Mouse (Mus musculus): ENCODE results near the gene Clec4a4. TPM values are rescaled to one million over a fixed set of nuclear protein-coding genes. Genes with fewer than 3 reads are reported as not detected.
"Not testable (repeated sequence)": the region's sequence is repeated elsewhere in the genome, so short reads cannot be mapped to it uniquely, and the experiment has no call there.

Gene Clec4a4
- polyA plus RNA-seq (2015; fragmentation: Nextera tagmentation; extraction: Ambion mirVana) = not detected in 2 replicates

- no peak within 1 kb of the TSS for H3K4me2 ChIP-seq
- no peaks in the 10 kb centered on the region for H3K36me3 ChIP-seq
- no peak within 1 kb of the TSS for H3K27ac ChIP-seq
- H3K4me1 ChIP-seq = no peaks in the 10 kb centered on the region
- no peak within 1 kb of the TSS for H3K9ac ChIP-seq
- H3K27me3 ChIP-seq = no peaks in the 10 kb centered on the region
- 84% methylated on average over 6 of the region's 6 CpGs for WGBS
- no peak for ATAC-seq (ENCODE audit: insufficient number of reproducible peaks, low FRiP score, low TSS enrichment, low read depth)
- H3K9me3 ChIP-seq = no peaks in the 10 kb centered on the region
- H3K4me3 ChIP-seq = no peak within 1 kb of the TSS
Measured at GRCm38 (mm10) chr6:122989876-122990437, at the start of gene Clec4a4. Gene Clec4a4 (plus strand): TSS chr6:122990367.

DNA sequence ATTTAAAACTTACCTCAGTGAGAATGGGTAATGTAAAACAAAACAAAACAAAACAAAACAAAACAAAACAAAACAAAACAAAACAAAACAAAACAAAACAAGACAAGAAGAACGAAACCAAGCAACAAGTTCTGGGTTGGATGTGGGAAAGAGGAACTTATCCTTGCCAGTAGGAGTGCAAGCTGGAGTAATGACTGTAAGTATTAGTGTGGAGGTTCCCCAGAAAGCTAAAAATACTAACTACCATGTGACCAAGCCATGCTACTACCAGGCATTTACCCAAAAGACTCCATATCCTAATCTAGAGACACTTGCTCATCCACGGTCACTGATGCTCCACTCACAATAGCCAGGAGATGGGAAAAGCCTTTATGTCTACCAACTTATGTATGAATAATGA lies 43.4 kb upstream of the Clec4a4 start:
- Histone ChIP-seq H3K36me3 (no peaks in the 10 kb centered on the region), H3K4me3 (no peak overlapping the region), H3K4me1 (no peaks in the 10 kb centered on the region), H3K27me3 (no peaks in the 10 kb centered on the region), H3K9me3 (no peaks in the 10 kb centered on the region), H3K4me2 (no peak overlapping the region), H3K9ac (no peak overlapping the region), H3K27ac (no peak overlapping the region)
- no peak for ATAC-seq (ENCODE audit: insufficient number of reproducible peaks, low FRiP score, low TSS enrichment, low read depth)
- WGBS = 79% methylated on average over 2 of the region's 2 CpGs

GRCm38 (mm10) chr6:122952401-122952800 lies 37.8 kb upstream of the Clec4a4 start, which contains the start of gene Clec4a3:
Gene Clec4a3 (plus strand): TSS chr6:122952515.
- no peak for ATAC-seq (ENCODE audit: insufficient number of reproducible peaks, low FRiP score, low TSS enrichment, low read depth)
- no peak within 1 kb of the TSS for H3K27ac ChIP-seq
- 85% methylated on average over 8 of the region's 8 CpGs for WGBS

GRCm38 (mm10) chr6:122964562-122964961 lies 25.6 kb upstream of the Clec4a4 start:
- no peaks in the 10 kb centered on the region for H3K36me3 ChIP-seq
- no peaks in the 10 kb centered on the region for H3K4me1 ChIP-seq
- no peak for ATAC-seq (ENCODE audit: insufficient number of reproducible peaks, low FRiP score, low TSS enrichment, low read depth)
- no peaks in the 10 kb centered on the region for H3K9me3 ChIP-seq
- no peaks in the 10 kb centered on the region for H3K27me3 ChIP-seq
- 69% methylated on average over 2 of the region's 2 CpGs for WGBS
- no peak overlapping the region for H3K9ac ChIP-seq
- H3K4me3 ChIP-seq = no peak overlapping the region
- H3K27ac ChIP-seq = no peak overlapping the region
- H3K4me2 ChIP-seq = no peak overlapping the region

More at GRCm38 (mm10) chr6:122952401-122952800, 37.8 kb upstream of the Clec4a4 start, which contains the start of gene Clec4a3:
- Histone ChIP-seq H3K9ac (no peak within 1 kb of the TSS), H3K9me3 (no peaks in the 10 kb centered on the region), H3K4me1 (no peaks in the 10 kb centered on the region), H3K4me3 (no peak within 1 kb of the TSS), H3K4me2 (no peak within 1 kb of the TSS), H3K36me3 (no peaks in the 10 kb centered on the region), H3K27me3 (no peaks in the 10 kb centered on the region)

- Histone ChIP-seq H3K27ac (no peak overlapping the region), H3K9me3 (no peaks in the 10 kb centered on the region), H3K9ac (no peak overlapping the region), H3K4me2 (no peak overlapping the region), H3K4me3 (no peak overlapping the region), H3K4me1 (no peaks in the 10 kb centered on the region), H3K27me3 (no peaks in the 10 kb centered on the region), H3K36me3 (no peaks in the 10 kb centered on the region)
- WGBS = 91% methylated on average over 2 of the region's 2 CpGs
- no peak for ATAC-seq (ENCODE audit: insufficient number of reproducible peaks, low FRiP score, low TSS enrichment, low read depth)
Measured at GRCm38 (mm10) chr6:122969048-122969447, 21.1 kb upstream of the Clec4a4 start.

GRCm38 (mm10) chr6:123004696-123005095 lies 14.5 kb downstream of the Clec4a4 start:
- H3K4me2 ChIP-seq; H3K27me3 ChIP-seq; H3K9ac ChIP-seq; H3K36me3 ChIP-seq; H3K4me3 ChIP-seq; H3K9me3 ChIP-seq; H3K4me1 ChIP-seq; H3K27ac ChIP-seq; ATAC-seq (ENCODE audit: insufficient number of reproducible peaks, low FRiP score, low TSS enrichment, low read depth): not testable (repeated sequence)
- WGBS = 67% methylated on average over 2 of the region's 2 CpGs

GRCm38 (mm10) chr6:123005591-123005990 lies 15.4 kb downstream of the Clec4a4 start:
- 50% methylated on average over 1 of the region's 1 CpGs for WGBS
- Histone ChIP-seq H3K27ac (no peak overlapping the region), H3K4me1 (no peaks in the 10 kb centered on the region), H3K4me3 (no peak overlapping the region), H3K4me2 (no peak overlapping the region), H3K9ac (no peak overlapping the region), H3K36me3 (no peaks in the 10 kb centered on the region), H3K27me3 (no peaks in the 10 kb centered on the region), H3K9me3 (no peaks in the 10 kb centered on the region)
- ATAC-seq (ENCODE audit: insufficient number of reproducible peaks, low FRiP score, low TSS enrichment, low read depth) = no peak

DNA sequence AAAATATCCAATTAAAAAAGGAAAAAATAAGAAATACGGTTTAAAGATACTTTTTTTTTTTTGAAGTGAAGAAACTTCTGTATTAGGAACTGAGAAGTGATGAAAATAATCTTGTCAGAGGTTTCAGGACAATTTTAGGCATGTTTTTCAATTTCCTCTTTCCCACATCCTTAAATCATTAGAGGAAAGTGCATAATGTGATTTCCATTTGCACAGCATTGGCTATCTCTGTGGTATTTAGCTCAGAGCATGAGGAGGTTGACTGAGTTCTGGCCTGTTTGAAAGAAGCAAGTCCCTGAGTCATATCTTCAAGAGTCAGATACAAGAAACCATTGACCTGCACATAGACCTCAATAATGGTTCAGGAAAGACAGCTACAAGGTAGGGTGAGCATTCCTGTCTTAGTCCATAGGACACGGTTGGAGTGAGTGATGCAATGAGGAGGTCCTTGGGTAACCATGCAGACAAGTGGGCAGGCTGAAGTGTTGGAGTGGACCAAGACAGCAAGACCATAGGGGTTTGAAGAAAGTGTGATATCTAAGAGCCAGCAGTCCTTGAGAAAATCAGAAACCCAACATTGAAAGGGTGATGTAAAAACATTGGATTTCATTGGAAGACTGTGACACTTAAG lies 59.7 kb downstream of the Clec4a4 start, which contains the start of gene Clec4b1:
TSS of gene Clec4b1 (plus strand) at position 221 of the 631 bp plus-strand sequence.
- 75% methylated on average over 2 of the region's 2 CpGs for WGBS
- Histone ChIP-seq H3K27ac (no peak within 1 kb of the TSS), H3K27me3 (no peaks in the 10 kb centered on the region), H3K4me3 (no peak within 1 kb of the TSS), H3K9ac (no peak within 1 kb of the TSS), H3K9me3 (no peaks in the 10 kb centered on the region), H3K4me1 (no peaks in the 10 kb centered on the region), H3K4me2 (no peak within 1 kb of the TSS), H3K36me3 (no peaks in the 10 kb centered on the region)
- no peak for ATAC-seq (ENCODE audit: insufficient number of reproducible peaks, low FRiP score, low TSS enrichment, low read depth)

Other genes starting within 250 kb of the Clec4a4 start
- 91.6 and 100 TPM in 2 replicates for gene Slc2a3, start 188.7 kb upstream of the Clec4a4 start, polyA plus RNA-seq (2015; fragmentation: Nextera tagmentation; extraction: Ambion mirVana)
- gene Foxj2, start 170.5 kb upstream of the Clec4a4 start, polyA plus RNA-seq (2015; fragmentation: Nextera tagmentation; extraction: Ambion mirVana) = 6.7 and 7.1 TPM in 2 replicates
- gene C3ar1, start 134.2 kb upstream of the Clec4a4 start, polyA plus RNA-seq (2015; fragmentation: Nextera tagmentation; extraction: Ambion mirVana) = 3.9 and 4.6 TPM in 2 replicates
- gene Necap1, start 115.9 kb upstream of the Clec4a4 start, polyA plus RNA-seq (2015; fragmentation: Nextera tagmentation; extraction: Ambion mirVana) = 59.4 and 61.7 TPM in 2 replicates
- 4.4 and 7.3 TPM in 2 replicates for gene Clec4a1, start 68.5 kb upstream of the Clec4a4 start, polyA plus RNA-seq (2015; fragmentation: Nextera tagmentation; extraction: Ambion mirVana)
- gene Clec4a3, start 37.9 kb upstream of the Clec4a4 start, polyA plus RNA-seq (2015; fragmentation: Nextera tagmentation; extraction: Ambion mirVana) = 4.9 and 5.4 TPM in 2 replicates
- gene Clec4b1, start 59.6 kb downstream of the Clec4a4 start, polyA plus RNA-seq (2015; fragmentation: Nextera tagmentation; extraction: Ambion mirVana) = not detected in 2 replicates
- gene Clec4a2, start 116.1 kb downstream of the Clec4a4 start, polyA plus RNA-seq (2015; fragmentation: Nextera tagmentation; extraction: Ambion mirVana) = 5.5 and 6.2 TPM in 2 replicates
- not detected in 2 replicates for gene Clec4b2, start 182.5 kb downstream of the Clec4a4 start, polyA plus RNA-seq (2015; fragmentation: Nextera tagmentation; extraction: Ambion mirVana)
- gene Clec4n, start 239.5 kb downstream of the Clec4a4 start, polyA plus RNA-seq (2015; fragmentation: Nextera tagmentation; extraction: Ambion mirVana) = 4.2 and 5.0 TPM in 2 replicates